Mouse (Mus musculus) liver, postnatal 0 days (tissue): ENCODE measurements around the gene Dhh.

ENCODE experiments used
- CTCF ChIP-seq: sonication (generic); IDR thresholded peaks from 2 replicates; pipeline ENCODE4 v1.5.1; 2016; ENCODE audit warnings: antibody characterized with exemption, low read depth
- EP300 ChIP-seq: IDR thresholded peaks from 2 replicates; pipeline ENCODE4 v1.6.1; 2016; ENCODE audit warnings: antibody characterized with exemption, low read depth, mild to moderate bottlenecking

DNA sequence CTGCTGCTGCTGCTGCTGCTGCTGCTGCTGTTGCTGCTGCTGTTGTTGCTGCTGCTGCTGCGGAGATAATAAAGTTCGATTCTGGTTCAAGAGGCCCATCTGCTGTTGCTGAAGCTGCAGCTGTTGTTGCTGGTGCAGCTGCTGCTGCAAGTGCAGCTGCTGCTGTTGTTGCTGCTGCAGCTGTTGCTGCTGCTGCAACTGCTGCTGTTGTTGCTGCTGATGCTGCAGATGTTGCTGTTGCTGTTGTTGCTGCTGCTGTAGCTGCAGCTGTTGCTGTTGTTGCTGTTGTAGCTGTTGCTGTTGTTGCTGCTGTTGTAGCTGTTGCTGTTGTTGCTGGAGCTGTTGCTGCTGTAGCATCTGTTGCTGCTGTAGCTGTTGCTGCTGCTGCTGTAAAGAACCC lies 53.2 kb downstream of the Dhh start:
- no peak for TF ChIP-seq CTCF
- TF ChIP-seq EP300 = no peak
